Mouse (Mus musculus): Measurements from ENCODE around the gene Avpr2. TPM values are rescaled to one million over a fixed set of nuclear protein-coding genes. Genes with fewer than 3 reads are reported as not detected.
A peak's percentile ranks its signal among the peaks of the same experiment; 100 is the strongest.

The Avpr2 gene
- not detected for total RNA-seq (2021)

DNA sequence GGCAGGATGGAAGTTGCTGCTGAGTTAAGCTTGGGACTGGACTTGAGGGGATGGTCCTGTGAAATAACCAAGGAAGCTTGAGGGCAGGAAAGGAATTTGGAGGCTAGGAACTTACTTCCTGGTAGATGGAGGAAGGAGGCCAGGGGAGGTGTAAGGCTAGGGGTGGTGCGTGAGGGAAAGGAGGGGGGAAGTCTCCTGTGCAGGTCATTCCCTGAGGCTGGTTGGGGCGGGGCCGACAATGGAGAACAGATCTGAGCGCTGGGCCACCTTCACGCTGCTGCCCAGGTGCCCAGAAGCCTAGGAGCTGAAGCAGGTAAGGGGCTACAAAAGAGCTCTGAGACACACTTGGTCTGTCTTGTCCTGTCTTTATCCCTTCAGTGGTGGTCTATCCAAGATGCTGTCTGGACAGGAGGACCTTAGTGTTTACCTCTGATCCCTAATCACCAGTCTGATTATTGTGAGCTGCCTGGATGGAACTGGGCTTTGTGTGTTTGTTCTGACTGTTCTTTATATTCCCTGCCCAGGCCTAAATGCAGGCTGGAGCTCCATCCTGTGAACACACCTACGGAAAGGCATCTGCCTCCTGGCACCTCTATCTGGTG, at the start of gene Avpr2:
TSS of gene Avpr2 (plus strand) at position 552 of the 602 bp plus-strand sequence.
- DNase-seq (ENCODE audit: extremely low spot score in 1 of 2, low spot score in 1 of 2) = no peak

DNA sequence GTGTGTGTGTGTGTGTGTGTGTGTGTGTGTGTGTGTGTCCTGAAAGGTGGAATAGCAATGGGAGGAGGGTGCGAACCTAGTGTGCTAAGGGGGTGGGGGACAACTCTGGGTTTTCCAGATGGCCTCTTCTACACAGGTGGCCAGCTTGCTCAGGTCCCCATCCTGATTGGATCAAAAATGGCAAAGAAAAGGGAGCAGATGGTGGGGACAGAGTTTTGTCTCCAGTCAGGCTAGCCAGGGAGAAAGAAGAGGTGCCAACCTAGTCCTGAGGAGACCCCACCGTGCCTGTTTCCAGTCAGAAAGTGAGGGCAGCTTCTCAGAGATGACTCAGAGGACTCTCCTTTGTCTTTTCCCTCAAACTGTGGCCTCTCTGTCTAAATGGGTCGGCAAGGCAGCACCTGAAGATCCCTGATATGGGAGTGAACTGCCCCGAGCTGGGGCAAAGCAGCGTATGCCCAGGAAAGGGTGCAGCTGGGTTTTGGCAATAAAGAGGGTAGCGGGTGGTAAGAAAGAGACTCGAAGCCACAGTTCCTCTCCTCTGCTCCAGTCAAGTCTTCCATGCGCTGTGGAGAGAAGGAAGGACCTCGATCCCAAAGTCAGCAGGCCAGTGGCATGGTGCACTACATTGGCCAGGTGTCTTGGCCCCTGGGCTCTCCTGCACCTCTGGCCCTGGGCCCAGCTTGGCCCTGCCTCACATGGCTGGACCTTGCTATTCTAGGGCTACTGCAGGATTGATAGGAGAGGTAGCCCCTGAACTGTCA, 37.4 kb upstream of the Avpr2 start:
- no peak for DNase-seq (ENCODE audit: extremely low spot score in 1 of 2, low spot score in 1 of 2)

DNA sequence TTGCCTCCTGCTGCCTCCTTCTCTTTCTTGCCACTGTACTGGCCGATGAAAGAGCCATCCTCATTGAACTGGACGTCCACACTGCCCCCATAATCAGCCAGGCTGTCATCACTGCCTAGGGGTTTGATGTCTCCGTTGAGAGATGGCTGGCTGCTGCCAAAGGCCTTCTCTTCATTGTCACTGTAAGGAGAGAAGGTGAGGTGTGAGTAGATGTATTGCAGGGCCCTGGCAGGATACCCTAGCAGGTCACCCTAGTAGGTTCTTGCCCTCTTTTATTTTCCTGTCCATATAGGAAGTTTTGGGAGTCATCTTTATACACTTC, 36.9 kb upstream of the Avpr2 start:
- DNase-seq (ENCODE audit: extremely low spot score in 1 of 2, low spot score in 1 of 2) = no peak

DNA sequence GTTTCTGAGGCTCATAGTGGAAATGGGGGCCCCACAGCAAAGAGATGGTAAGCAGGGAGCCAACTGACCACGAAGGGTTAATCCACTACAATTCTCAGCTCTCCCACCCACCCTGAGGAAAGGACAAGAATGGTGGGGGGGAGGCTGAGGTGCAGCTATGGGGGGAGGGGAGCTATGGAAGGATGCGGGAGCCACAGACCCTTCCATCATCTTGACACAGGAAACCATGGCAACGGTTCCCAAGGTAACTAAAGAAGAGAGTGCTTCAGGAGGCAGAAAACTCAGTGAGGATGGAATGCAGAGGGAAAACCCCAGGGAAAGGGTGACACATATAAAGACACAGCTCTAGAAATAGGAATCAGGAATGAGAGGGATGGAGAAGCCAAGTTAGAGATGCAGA, 27.2 kb upstream of the Avpr2 start:
- DNase-seq (ENCODE audit: extremely low spot score in 1 of 2, low spot score in 1 of 2) = no peak

DNA sequence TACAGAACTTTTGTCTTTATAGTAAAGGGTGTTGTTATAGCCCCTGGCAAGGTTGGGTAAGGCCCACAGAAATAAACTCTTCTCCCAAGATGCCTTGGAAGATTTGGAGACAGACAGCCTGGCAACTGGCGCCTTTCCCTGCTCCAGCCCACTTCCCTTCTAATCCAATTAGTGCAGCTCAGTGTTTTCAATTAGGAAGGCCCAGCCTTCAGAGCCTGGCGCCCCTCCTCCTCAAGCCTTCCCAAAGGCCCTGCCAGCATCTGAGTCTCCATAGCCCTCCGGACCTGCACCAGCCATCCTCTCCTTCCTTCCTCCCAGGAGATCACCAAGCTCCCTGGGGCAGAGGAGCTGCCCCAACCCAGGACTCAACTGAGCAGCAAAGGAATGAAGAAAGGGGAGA, 24.6 kb upstream of the Avpr2 start:
- DNase-seq (ENCODE audit: extremely low spot score in 1 of 2, low spot score in 1 of 2) = no peak

DNA sequence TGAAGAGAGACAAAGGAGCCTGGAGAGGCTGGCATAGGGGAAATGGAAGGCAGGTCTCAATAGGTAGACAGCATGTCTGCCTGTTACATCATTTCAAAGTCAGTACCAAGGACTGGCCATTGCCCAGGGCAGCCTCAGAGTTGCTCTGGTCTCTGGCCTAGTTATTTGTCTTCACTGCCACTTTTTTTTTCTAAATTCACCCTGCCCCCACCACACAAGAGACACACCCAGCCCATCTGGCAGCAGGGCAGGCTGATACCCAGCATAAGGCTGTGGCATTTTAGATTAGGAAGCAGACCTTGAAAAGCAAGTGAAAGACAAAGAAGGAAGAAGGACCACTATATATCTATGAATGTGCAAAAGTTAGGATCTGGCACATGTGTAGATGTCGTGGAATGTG, 24.1 kb upstream of the Avpr2 start:
- no peak for DNase-seq (ENCODE audit: extremely low spot score in 1 of 2, low spot score in 1 of 2)

DNA sequence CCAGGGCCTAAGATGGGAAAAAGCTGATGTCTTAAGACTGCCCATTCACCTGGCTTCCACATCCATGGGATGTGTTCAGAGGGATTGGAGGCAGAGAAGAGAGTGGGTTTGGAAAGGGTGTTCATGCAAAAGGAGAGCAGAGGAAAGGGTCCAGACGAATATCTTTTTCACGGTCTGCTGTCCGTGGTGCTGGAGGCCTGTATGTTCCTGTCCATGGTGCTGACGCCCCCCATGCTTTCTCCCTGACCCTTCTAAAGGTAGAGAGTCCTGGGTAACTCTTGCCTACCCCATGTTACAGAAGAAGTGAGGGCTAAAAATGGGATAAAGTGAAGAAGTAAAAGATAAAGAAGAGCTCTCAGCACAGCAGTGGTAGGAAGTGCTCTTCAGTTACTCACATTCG, 22.6 kb upstream of the Avpr2 start:
- DNase-seq (ENCODE audit: extremely low spot score in 1 of 2, low spot score in 1 of 2) = no peak

DNA sequence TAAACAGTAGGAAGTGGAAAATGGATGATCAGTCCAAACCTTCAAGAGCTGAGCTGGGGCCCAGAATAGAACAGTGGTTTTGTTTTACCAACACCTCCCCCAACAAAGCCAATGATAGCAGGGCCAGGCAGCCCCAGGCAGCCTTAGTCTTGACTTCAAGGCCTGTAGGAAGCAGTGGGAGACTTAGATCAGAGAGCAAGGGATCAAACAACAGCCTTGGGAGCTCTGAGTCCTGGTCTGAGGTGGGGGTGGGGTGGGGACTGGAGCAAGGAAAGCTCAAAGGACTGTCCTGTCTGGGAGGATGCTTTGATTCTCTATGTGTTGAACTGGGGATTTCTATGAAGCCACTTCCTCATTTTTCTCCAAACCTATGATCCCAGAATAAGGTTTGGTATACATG, 20.4 kb upstream of the Avpr2 start:
- no peak for DNase-seq (ENCODE audit: extremely low spot score in 1 of 2, low spot score in 1 of 2)

DNA sequence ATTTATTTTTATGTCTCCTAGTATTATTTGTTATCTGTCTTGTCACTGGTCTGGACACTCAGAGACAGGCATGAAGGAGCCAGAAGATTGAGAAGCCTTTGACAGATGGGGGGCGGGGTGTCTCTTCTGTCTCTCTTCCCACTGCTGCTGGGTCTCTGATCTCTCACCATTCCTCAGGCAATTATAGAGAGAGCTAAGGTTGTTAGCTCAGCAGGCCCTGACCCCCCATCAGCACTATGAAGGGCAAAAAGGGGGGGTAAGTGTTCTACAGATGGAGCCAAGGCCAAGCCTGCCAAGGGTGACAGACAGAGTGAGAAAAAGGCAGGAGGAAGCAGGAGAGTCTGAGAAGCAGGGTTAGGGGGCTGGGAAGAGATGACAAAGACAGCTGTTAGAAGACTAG, 19.9 kb upstream of the Avpr2 start:
- no peak for DNase-seq (ENCODE audit: extremely low spot score in 1 of 2, low spot score in 1 of 2)

DNA sequence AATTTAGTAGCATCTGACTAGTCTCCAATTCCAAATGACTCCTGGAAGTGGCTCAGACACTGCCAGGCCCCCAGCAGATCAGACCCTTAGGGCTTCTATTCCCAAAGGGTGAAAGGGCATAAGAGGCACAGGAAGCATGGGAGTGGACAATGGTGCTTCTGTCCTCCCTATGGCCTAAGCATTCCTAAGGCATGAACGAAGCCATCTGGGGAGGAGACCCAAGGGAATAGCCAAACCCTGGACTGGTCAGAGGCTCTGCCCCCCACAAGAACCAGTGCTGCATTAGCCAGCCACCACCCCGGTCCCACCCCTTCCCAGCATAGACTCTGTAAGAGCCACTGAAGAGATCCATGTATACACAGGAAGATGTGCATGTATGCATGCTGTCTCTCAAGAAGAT, 16.0 kb upstream of the Avpr2 start:
- no peak for DNase-seq (ENCODE audit: extremely low spot score in 1 of 2, low spot score in 1 of 2)

DNA sequence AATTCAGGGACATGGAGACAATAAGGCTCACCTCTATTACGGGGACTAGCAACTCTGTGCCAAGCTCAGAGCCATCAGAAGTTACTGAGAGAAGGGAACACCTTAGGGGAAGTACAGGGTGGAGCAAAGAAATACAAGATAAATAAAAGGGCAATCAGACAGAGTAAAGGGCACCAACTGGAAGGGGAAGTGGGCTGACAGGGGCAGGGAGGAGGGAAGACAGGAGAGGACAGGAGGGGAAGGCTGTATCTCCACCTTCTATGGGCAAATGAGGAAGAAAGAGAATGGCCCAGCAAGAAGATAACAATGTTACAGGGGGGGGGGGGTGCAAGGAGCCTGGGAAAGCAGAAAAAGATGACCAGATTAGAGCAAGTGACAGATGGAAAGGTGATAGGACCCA, 14.9 kb upstream of the Avpr2 start:
- DNase-seq (ENCODE audit: extremely low spot score in 1 of 2, low spot score in 1 of 2) = no peak

DNA sequence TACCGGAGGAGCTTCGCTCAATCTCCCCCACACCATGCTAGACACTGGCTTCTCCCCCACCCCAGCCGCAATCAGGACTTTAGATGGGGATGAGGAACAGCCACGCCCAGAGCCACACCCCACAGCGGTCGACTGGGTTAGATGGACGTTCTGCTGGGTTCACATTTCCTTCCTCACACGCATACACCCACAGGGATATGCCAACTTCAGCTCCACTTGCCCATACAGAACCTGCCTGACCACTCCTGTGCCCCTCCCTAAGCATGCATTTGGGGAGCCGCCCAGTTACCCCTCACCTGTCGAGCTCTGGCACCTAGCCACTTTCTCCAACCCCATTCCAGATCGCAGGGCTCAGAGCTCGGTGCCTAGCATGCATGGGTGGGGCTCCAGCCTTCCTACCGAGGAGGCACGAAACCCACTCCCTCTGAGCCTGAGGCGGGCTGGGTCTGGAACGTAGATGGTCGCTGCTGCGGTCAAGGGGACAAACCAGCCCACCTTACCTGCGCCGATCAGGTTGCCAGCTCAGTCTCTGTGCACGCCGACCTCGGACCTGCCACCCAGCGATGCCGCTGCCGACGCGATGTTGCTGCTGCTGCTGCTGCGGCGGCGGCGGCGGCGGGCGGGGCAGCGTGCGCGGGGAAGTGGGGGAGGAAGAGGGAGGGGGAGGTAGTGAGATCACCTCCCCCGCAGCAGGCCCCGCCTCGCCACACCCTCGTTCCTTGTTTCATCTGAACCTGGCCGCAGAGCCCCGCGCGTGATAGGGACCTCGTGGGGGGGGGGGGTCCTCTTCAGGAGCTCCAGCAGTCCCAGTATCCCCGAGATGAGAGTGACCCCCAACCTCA, 11.5 kb upstream of the Avpr2 start:
- DNase-seq (ENCODE audit: extremely low spot score in 1 of 2, low spot score in 1 of 2) = peak in 1 of 2 experiments; percentile 16

DNA sequence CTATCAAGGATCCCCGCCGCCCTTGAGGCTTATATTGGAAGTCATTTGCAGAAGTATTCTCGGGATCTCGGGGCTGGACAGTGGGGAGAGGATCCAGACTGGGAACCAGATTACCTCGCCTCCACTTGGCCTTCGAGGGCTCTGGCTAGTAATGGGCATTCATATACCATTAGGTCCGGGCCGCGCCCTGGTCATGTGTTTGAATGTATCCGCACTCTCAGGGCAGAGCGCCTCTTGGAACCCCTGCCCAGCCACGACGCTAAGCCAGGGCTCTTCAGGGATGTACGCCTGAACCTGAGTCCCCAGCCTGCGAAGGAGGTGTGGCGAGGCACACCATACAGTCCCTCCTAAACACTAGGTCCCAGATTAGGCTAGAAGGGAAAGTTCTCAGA, 10.9 kb upstream of the Avpr2 start:
- DNase-seq (ENCODE audit: extremely low spot score in 1 of 2, low spot score in 1 of 2) = no peak

DNA sequence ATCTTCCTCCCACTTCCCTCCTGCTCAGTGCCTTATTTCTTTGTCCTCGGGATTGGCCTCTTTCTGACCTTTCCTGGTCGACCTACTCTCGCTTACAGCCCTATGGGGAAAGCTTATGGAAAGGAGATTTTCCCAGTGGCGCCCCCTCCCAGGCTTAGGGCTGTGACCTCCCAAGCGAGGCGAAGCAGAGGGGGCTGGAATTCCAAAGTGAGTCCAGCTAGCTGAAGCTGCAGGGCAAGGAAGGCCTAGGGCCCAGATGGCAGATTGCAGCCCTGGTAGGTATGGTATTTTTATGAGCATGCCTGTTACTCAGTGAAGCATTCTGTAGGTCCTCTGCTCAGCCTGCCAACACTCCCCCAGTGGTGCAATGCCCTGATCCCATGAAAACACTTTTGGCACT, 10.4 kb upstream of the Avpr2 start:
- DNase-seq (ENCODE audit: extremely low spot score in 1 of 2, low spot score in 1 of 2) = no peak

DNA sequence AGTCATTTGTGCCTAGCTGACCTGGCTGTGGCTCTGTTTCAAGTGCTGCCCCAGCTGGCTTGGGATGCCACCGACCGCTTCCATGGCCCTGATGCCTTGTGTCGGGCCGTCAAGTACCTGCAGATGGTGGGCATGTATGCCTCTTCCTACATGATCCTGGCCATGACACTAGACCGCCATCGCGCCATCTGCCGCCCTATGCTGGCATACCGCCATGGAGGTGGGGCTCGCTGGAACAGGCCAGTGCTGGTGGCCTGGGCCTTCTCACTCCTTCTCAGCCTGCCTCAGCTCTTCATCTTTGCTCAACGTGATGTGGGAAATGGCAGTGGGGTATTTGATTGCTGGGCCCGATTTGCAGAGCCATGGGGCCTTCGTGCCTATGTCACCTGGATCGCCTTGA, 931 bp downstream of the Avpr2 start:
- no peak for DNase-seq (ENCODE audit: extremely low spot score in 1 of 2, low spot score in 1 of 2)

DNA sequence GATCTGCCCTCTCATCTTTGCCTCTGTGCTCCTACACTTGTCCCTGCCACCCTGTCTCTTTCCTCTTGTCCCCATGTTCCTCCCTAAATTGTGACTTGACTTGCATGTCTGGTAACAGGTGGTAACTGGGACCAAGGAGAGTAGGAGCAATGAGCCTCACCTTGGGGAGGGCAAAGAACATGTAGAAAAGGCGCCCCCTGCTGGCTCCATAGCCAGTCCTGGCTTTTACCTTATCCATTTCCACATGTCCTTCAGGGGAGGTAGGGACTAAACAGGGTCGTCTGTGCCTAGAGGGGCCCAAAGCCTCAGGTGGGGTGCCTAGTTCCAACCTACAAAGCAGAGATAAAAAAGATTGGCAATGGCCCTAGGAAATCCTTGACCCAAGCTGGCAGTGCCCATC, 3.8 kb downstream of the Avpr2 start, which contains the start of gene L1cam:
TSS of gene L1cam (minus strand) at position 387 of the 400 bp plus-strand sequence.
- DNase-seq (ENCODE audit: extremely low spot score in 1 of 2, low spot score in 1 of 2) = peak; percentile 28 to 59

DNA sequence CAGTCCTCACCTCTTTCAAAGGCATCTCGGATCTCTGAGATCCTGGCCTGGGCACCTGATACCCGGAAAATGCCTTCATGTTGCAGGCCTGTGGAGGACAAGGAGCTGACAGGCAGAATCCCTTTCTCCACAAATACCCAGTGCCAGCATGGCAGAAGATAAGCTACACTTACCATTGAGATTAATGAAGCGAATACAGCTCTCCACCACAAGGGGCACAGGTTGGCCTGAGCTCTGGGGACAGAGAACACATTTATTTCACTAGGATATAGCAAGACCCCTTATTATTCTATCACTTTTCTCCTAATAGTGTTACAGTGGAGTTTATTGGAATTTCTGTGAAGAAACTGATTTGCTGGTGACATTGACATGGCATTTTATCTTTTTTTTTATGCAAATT, 6.1 kb downstream of the Avpr2 start:
- DNase-seq (ENCODE audit: extremely low spot score in 1 of 2, low spot score in 1 of 2) = no peak

DNA sequence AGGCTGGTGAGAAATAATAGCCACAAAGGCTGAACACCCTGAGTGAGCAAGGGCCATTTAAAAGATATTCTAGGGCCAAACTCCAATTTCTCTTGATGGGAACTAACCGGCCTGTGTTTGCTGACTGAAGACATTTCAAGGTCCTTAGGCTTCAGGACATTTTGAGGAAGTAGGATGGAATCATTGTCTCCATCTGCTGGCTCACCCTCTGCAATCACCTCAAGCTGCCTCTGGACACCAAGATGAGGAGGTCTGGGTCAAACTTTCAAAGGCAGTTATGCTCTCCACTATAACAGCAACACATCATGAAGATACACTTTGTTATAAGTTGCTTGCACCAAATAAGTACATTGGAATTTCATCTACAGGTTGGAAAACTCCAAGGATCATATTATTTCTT, 18.1 kb downstream of the Avpr2 start:
- no peak for DNase-seq (ENCODE audit: extremely low spot score in 1 of 2, low spot score in 1 of 2)

DNA sequence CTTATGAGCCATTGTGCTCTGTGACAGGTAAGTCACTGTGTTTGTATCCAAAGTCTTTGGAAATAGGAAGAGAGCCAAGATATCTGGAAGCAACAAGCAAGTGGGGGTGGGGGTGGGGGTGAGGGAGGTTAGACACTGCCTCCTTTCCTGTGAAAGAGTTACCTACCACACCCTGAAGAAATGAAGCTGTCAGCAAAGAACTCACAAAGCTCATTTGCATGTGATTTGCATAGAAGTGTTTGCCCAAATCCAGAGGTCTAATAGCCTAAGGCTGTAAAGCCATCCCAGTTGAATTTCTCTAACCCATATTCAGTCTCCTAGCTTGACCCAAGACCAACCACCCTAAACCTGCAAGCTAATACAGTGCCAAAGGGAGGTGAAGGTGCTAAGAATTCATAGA, 18.5 kb downstream of the Avpr2 start:
- no peak for DNase-seq (ENCODE audit: extremely low spot score in 1 of 2, low spot score in 1 of 2)

DNA sequence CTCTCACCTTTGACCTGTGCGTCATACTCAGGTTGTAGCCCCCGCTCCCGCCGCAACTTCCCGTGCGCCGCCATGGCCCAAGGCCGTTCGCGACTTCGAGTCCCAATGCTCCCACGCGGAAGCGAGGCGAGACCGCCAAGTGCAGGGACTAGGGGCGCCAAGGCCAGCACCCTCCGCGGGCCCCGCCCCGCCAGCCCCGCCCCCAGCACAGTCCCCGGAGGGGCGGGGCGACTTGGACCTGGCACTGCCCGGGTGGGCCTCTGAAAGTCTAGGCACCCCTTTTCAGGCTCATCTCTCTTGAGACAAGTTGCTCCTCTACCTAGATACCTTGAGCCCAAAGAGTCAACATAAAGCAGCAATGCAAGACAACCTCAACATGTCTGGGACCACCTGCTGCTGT, 19.3 kb downstream of the Avpr2 start:
- no peak for DNase-seq (ENCODE audit: extremely low spot score in 1 of 2, low spot score in 1 of 2)

DNA sequence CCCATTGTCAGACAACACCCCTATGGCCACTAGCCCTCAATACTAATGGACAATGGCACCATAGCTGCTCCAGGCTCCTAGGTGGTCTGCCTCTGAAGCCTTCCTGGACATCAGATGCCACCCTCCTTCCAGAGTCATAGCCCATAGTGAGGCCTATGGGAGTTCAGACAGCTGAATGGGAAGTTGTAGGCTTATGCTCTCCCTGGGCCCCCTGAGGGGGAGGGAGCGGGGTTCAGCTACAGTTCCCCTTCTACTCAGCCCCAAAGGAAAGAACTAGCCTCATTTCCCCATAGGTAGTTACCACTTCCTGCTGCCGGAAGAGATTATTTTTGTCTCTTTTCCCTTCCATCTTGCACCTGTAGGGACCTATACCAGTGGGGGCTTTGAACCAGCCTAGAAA, 19.7 kb downstream of the Avpr2 start:
- no peak for DNase-seq (ENCODE audit: extremely low spot score in 1 of 2, low spot score in 1 of 2)

Data from layer of hippocampus, postnatal 25 days (tissue).